Mouse (Mus musculus) retina, postnatal 7 days (tissue): ENCODE measurements around the gene Gp5.

Experiments used
- DNase-seq: peaks from one replicate; pipeline ENCODE4 v3.0.0-alpha.2; 2012; ENCODE audit warnings: low read depth, low spot score

Gene Gp5

GRCm38 (mm10) chr16:30280676-30281297, 29.8 kb downstream of the Gp5 start:
- DNase-seq: no peak

- DNase-seq: no peak
These were observed 32.2 kb downstream of the Gp5 start for GRCm38 (mm10) chr16:30278406-30278805.

- no peak for DNase-seq
These were observed 34.8 kb downstream of the Gp5 start for GRCm38 (mm10) chr16:30275558-30276340.

- no peak for DNase-seq
These were observed 37.5 kb downstream of the Gp5 start for GRCm38 (mm10) chr16:30273065-30273464.

GRCm38 (mm10) chr16:30271941-30272595, 38.5 kb downstream of the Gp5 start:
- no peak for DNase-seq

DNA sequence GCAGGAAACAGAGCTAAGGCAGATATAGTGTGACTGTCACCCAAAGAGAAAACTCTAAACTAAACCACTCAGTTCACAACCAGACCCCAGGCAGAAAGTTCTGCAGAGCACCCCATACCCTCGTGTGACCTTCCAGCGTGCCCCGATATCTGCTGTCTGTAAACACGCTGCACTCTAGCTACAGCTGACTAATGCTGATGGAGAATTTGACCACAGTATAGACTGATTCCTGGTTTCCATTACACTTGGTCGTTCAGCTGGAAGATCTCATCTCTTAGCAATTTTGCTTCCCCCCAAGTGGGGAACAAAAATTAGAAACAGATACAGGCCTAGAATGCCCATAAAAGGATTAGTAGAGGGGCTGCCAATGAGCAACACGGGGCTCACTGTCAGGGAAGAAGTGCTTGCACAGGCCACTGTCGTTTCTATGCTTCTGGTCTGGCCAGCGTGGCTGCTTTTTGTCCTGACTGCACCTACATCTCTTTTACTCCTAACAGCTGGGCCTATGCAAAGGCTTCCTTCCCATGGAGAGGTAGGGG, 39.3 kb downstream of the Gp5 start:
- DNase-seq: no peak

- no peak for DNase-seq
These were observed 43.2 kb downstream of the Gp5 start, which contains the start of gene Cpn2 for GRCm38 (mm10) chr16:30267359-30267758. Cpn2 (minus strand) TSS chr16:30267499.

- DNase-seq: no peak
These were observed 44.0 kb downstream of the Gp5 start for GRCm38 (mm10) chr16:30266561-30266960.

- no peak for DNase-seq
These were observed 45.0 kb downstream of the Gp5 start for GRCm38 (mm10) chr16:30265611-30266010.

- DNase-seq: no peak
These were observed 47.4 kb downstream of the Gp5 start for GRCm38 (mm10) chr16:30263156-30263555.

DNA sequence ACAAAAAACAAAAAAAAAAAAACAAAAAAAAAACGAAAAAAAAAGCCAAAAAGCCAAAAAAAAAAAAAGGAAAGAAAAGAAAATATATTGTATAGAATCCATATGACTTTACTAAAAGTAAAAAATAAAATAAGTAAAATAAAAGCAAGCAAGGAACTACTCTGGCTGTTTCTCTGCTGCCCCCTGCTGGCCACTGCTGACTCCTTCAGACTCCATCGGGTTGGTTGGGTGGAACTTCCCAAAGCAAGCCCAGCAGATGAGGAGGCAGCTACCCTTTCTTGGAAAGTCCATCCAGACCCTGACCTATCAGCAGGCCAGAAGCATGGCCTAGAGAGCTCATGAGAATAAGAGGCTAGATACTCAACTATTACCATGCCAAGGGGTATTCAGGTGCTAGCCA, 47.9 kb downstream of the Gp5 start:
- peak; percentile 48 for DNase-seq

DNA sequence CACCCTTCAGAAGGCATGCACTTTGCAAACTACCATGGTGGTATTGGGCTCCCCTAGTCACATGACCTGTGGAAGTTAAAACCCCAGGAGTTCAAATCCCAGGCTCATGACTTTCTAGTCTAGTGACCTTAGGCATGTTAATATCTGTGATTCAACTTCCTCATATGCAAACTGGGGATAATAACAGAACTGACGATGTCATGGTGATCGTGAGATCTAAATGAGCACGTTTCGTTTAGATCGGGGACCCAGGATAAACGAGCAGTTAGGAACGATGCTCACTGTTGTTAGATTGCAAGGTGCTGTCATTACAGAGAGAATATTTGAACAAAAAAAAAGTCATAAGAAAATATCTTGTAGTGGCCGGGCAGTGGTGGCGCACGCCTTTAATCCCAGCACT, 48.4 kb downstream of the Gp5 start:
- DNase-seq: no peak

DNA sequence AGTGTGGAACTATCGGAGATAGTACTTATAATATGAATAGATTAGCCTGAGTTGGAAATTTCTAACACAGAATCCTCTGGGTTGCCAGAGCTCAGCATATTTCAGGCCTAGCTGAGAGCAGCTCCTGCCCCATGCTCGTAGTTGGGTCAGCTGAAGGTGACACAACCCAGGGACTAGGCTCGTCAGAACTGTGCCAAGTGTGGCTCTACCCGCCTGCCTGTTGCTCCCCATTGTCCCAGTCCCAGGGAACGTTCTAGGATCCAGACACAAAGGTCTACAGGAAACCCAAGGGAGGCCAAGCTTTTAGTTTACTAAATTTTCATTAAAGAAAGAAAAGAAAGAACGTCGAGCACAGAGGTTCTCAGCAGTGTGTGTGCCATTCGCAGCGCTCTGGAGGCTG, 49.2 kb downstream of the Gp5 start:
- no peak for DNase-seq

- peak; percentile 23 for DNase-seq
These were observed 50.5 kb downstream of the Gp5 start for GRCm38 (mm10) chr16:30260012-30260635.

GRCm38 (mm10) chr16:30259444-30259843, 51.1 kb downstream of the Gp5 start:
- DNase-seq: no peak

- no peak for DNase-seq
These were observed 52.1 kb downstream of the Gp5 start for GRCm38 (mm10) chr16:30258441-30258840.

GRCm38 (mm10) chr16:30257718-30258117, 52.9 kb downstream of the Gp5 start:
- DNase-seq: no peak
